In the genomic region with DNA sequence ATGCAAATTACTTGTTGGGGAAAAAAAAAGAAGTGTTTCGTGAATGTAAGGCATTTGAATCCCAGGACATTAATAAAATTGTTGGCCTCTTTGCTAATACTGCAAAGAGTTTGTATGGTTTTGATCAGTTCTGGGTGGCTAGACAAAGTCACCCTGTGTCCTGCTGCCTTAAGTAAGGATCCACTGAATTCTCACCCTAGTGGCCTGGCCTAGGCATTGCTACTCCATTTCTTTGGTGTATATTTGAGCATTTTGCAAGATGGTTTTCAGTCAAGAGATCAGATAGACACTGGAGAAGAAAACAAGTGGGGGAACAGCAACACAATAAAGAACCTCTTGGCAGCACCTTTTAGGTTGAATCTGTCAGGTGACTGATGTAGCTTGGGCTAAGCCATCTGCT, we compare ENCODE assay signal across 14 mouse cellular contexts. TPM values are rescaled to one million over a fixed set of nuclear protein-coding genes. Genes with fewer than 3 reads are reported as not detected.
DNase-seq lines count a peak whose midpoint lies in the region; ATAC-seq and TF ChIP-seq lines count a peak whose summit lies in the region.
"Had no signal": no experiment of that assay in that cellular context is flagged by ENCODE, and none has a peak within 500 bp of the region (broad histone marks: within the 10 kb centered on the region; RNA-seq: fewer than 3 reads in every experiment).

No protein-coding gene starts in this region.

- no peaks in the 10 kb centered on the region for H3K9me3 ChIP-seq in kidney, postnatal 0 days (replicated peaks; ENCODE audit: low read length)
- H3K9me3 ChIP-seq: kidney, embryonic 15.5 days had no signal

- 85% methylated on average over 1 of the region's 1 CpGs for WGBS in kidney, postnatal 0 days

- H3K27ac ChIP-seq in kidney, postnatal 0 days = no peak overlapping the region
- no peak overlapping the region for H3K27ac ChIP-seq in cortical plate, adult 2 months (ENCODE audit: insufficient read depth, low read length)
- H3K27ac ChIP-seq: kidney, embryonic 15.5 days; macrophage had no signal

- no peak for TF ChIP-seq POLR2A in cortical plate, adult 2 months (IDR thresholded peaks at IDR 0.05; ENCODE audit: extremely low read depth, insufficient read depth, low read length)

- H3K4me3 ChIP-seq in kidney, postnatal 0 days (replicated peaks; ENCODE audit: low read depth, low read length) = no peak overlapping the region
- H3K4me3 ChIP-seq in cortical plate, adult 2 months (ENCODE audit: insufficient read depth, low read length) = no peak overlapping the region
- H3K4me3 ChIP-seq: erythroblast, embryonic 14.5 days; kidney, embryonic 15.5 days; myocyte had no signal

- peaks cover 8% of the 10 kb centered on the region for H3K4me1 ChIP-seq in kidney, postnatal 0 days (replicated peaks; ENCODE audit: insufficient read depth, low read length)
- no peaks in the 10 kb centered on the region for H3K4me1 ChIP-seq in cortical plate, adult 2 months (ENCODE audit: control insufficient read depth, insufficient read depth, low read length)

- no peak overlapping the region for H3K9ac ChIP-seq in kidney, postnatal 0 days (ENCODE audit: low read depth, low read length)
- H3K9ac ChIP-seq: kidney, embryonic 15.5 days had no signal

- TF ChIP-seq CTCF in kidney, postnatal 0 days (IDR thresholded peaks at IDR 0.05; ENCODE audit: low read depth) = peak; percentile 56
- peak; percentile 18; the same call in 1 of the 2 replicates for TF ChIP-seq CTCF in cortical plate, adult 2 months (IDR thresholded peaks at IDR 0.05; ENCODE audit: extremely low read depth, insufficient read depth, low read length)

- no peak overlapping the region for H3K4me2 ChIP-seq in kidney, postnatal 0 days (ENCODE audit: low read length)
- H3K4me2 ChIP-seq: kidney, embryonic 15.5 days had no signal

- H3K36me3 ChIP-seq in kidney, postnatal 0 days (ENCODE audit: insufficient read depth, low read length) = no peaks in the 10 kb centered on the region
- H3K36me3 ChIP-seq: kidney, embryonic 15.5 days had no signal

- ATAC-seq in kidney, postnatal 0 days (replicated peaks; ENCODE audit: low FRiP score, low read depth) = no peak
- ATAC-seq in erythroblast, adult 5-6 weeks (replicated peaks; ENCODE audit: low FRiP score, poor library complexity, severe bottlenecking) = no peak

- DNase-seq in kidney, postnatal 0 days (ENCODE audit: low spot score) = no peak
- DNase-seq in kidney, postnatal 10 days = no peak
- DNase-seq in 416B (ENCODE audit: low read depth) = peak; percentile 49
- DNase-seq in CD4-positive, CD25-positive, alpha-beta regulatory T cell, adult 2 months (ENCODE audit: low read depth, low spot score) = peak; percentile 45
- no peak for DNase-seq in spleen, postnatal 4 days (ENCODE audit: low spot score in 2 of 2)
- DNase-seq: gastrocnemius, postnatal 25 days; heart, postnatal 36 days; right cerebral cortex, postnatal 25 days had no signal

- no peaks in the 10 kb centered on the region for H3K27me3 ChIP-seq in kidney, postnatal 0 days (ENCODE audit: insufficient read depth, low read length)
- H3K27me3 ChIP-seq: kidney, embryonic 15.5 days had no signal

RNA-seq across cellular contexts. Expression of a gene that starts 6.9 kb away (rescaled TPM):
- 55.1 and 60.1 TPM in 2 replicates for polyA plus RNA-seq in kidney, postnatal 0 days (2015; fragmentation: Nextera tagmentation; extraction: Ambion mirVana)
- polyA plus RNA-seq in cortical plate, adult 2 months (2012; rRNA removed) = 32.5 and 41.5 TPM in 2 replicates
- total RNA-seq in erythroblast, adult 5-6 weeks (2015; ENCODE audit: low replicate concordance) = 8.8 and 11.5 TPM in 2 replicates
- 13.4 and 21.8 TPM in 2 replicates for total RNA-seq in erythroblast, adult 5-6 weeks (2017; ENCODE audit: low replicate concordance)

Comparison
In these comparisons a context has a peak if more than half of its experiments do, and no peak if none do; other contexts are left out.
1. DNase-seq: peak in 416B (single experiment) and CD4-positive, CD25-positive, alpha-beta regulatory T cell, adult 2 months (single experiment); none in kidney, postnatal 0 days (single experiment), kidney, postnatal 10 days (single experiment) and spleen, postnatal 4 days (0 of 2).